Mouse (Mus musculus): ENCODE measurements around the gene Ogfod1. TPM values are rescaled to one million over a fixed set of nuclear protein-coding genes. Genes with fewer than 3 reads are reported as not detected.
"Not testable (repeated sequence)": the region's sequence is repeated elsewhere in the genome, so short reads cannot be mapped to it uniquely, and the experiment has no call there.

Ogfod1 gene
- polyA plus RNA-seq, 1 experiment from 2014 or later: 5.4 TPM

DNA sequence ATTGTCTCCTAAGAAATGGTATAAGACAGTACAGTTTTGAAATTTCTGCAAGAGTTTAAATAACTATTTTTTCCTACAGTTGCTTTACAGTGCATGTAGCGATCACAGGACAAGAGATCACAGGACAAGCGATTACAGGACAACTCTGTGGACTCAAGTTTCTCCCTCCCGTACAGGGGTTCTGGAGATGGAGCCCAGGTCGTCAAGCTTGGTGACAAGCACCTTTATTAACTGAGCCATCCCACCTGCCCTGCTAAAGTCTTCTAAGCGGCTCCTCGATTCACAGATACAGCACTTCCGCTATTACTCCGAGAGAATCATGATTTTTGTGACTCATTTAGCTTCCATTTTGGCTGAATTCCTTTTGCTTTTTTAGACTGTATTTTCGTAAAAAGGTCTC lies 7.3 kb upstream of the Ogfod1 start:
- no peak overlapping the region for H3K4me2 ChIP-seq (replicated peaks; ENCODE audit: low read depth)
- peaks cover 12% of the 10 kb centered on the region; the same call in 1 of the 2 replicates for H3K36me3 ChIP-seq (ENCODE audit: control insufficient read depth, insufficient read depth, low read length)
- H3K9me3 ChIP-seq (ENCODE audit: control insufficient read depth, low read length): no peaks in the 10 kb centered on the region
- TF ChIP-seq CTCF (IDR thresholded peaks at IDR 0.05; ENCODE audit: low read depth): no peak
- no peak for TF ChIP-seq EP300 (optimal IDR thresholded peaks at IDR 0.05)
- no peaks in the 10 kb centered on the region for H3K4me1 ChIP-seq (replicated peaks; ENCODE audit: control insufficient read depth, insufficient read depth)
- H3K9ac ChIP-seq (ENCODE audit: low read length): no peak overlapping the region
- ATAC-seq (ENCODE audit: low FRiP score, low TSS enrichment): no peak
- WGBS: 91% methylated on average over 9 of the region's 9 CpGs
- no peaks in the 10 kb centered on the region for H3K27me3 ChIP-seq (ENCODE audit: control insufficient read depth, insufficient read depth, low read length)
- DNase-seq (ENCODE audit: low spot score): no peak
- no peak overlapping the region for H3K4me3 ChIP-seq (ENCODE audit: low read depth, low read length)
- H3K27ac ChIP-seq (replicated peaks): no peak overlapping the region

- H3K27me3 ChIP-seq (ENCODE audit: control insufficient read depth, insufficient read depth, low read length): no peaks in the 10 kb centered on the region
- H3K27ac ChIP-seq (replicated peaks): no peak overlapping the region
- DNase-seq (ENCODE audit: low spot score) (no peak), ATAC-seq (ENCODE audit: low FRiP score, low TSS enrichment) (no peak)
- H3K9ac ChIP-seq (ENCODE audit: low read length): no peak overlapping the region
- H3K4me3 ChIP-seq (ENCODE audit: low read depth, low read length): no peak overlapping the region
- peaks cover 7% of the 10 kb centered on the region; the same call in 1 of the 2 replicates for H3K36me3 ChIP-seq (ENCODE audit: control insufficient read depth, insufficient read depth, low read length)
- H3K9me3 ChIP-seq (ENCODE audit: control insufficient read depth, low read length): no peaks in the 10 kb centered on the region
- TF ChIP-seq CTCF (IDR thresholded peaks at IDR 0.05; ENCODE audit: low read depth): no peak
- no peak for TF ChIP-seq EP300 (optimal IDR thresholded peaks at IDR 0.05)
- WGBS: 73% methylated on average over 3 of the region's 3 CpGs
- H3K4me1 ChIP-seq (replicated peaks; ENCODE audit: control insufficient read depth, insufficient read depth): no peaks in the 10 kb centered on the region
- H3K4me2 ChIP-seq (replicated peaks; ENCODE audit: low read depth): no peak overlapping the region
These were observed 3.4 kb upstream of the Ogfod1 start for GRCm38 (mm10) chr8:94033601-94034000.

DNA sequence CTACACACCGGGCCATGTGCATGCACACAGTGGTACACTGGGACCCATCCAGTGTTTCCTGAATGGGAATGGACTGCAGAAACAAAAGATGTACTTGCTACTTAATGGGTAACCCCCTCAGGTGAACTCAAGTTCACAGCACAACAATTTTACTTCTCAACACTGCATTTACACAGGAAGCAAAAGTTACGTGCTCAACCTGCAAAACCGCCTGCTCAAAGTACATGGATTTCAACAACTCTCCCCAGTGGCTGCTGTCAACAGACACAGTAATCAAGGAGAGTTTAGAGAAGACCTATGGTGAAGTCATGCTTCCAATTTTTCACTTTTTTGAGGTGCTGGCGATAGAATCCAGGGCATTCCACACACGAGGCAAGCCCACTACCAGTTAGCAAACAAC lies 1.8 kb upstream of the Ogfod1 start:
- Histone ChIP-seq H3K9me3 (ENCODE audit: control insufficient read depth, low read length) (no peaks in the 10 kb centered on the region), H3K4me3 (ENCODE audit: low read depth, low read length) (no peak overlapping the region), H3K36me3 (ENCODE audit: control insufficient read depth, insufficient read depth, low read length) (0 out of 2 replicates have a peak, but pooled peaks cover 7% of the 10 kb centered on the region), H3K9ac (ENCODE audit: low read length) (0 out of 2 replicates have a peak overlapping the region, but pooled peaks have one; percentile 24), H3K4me1 (replicated peaks; ENCODE audit: control insufficient read depth, insufficient read depth) (no peaks in the 10 kb centered on the region), H3K27ac (replicated peaks) (no peak overlapping the region), H3K4me2 (replicated peaks; ENCODE audit: low read depth) (peak overlapping the region; percentile 29; the same call in 1 of the 2 replicates), H3K27me3 (ENCODE audit: control insufficient read depth, insufficient read depth, low read length) (no peaks in the 10 kb centered on the region)
- 36% methylated on average over 5 of the region's 5 CpGs for WGBS
- no peak for DNase-seq (ENCODE audit: low spot score)
- no peak for TF ChIP-seq CTCF (IDR thresholded peaks at IDR 0.05; ENCODE audit: low read depth)
- no peak for TF ChIP-seq EP300 (optimal IDR thresholded peaks at IDR 0.05)
- no peak for ATAC-seq (ENCODE audit: low FRiP score, low TSS enrichment)

DNA sequence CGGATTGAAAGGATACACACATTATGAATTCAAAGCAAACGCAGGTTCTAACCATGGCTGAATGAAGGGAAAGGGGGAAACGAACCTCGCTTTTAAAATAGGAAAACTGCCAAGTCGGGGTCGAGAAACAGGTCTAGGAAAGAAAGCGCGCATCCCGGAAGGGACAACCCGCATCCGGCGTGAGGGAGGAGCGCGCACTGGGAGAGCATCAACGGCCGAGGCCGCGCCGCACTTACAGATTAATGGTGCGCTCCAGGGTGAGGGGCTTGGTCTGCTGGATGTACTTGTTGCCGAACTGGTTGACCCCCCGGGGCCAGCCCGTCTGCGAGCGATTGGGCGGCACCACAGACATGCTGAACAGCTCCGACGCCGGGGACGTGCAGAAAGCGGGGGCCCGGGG lies 457 bp upstream of the Ogfod1 start:
- not testable (repeated sequence) for H3K4me1 ChIP-seq (replicated peaks; ENCODE audit: control insufficient read depth, insufficient read depth); H3K9me3 ChIP-seq (ENCODE audit: control insufficient read depth, low read length); H3K36me3 ChIP-seq (ENCODE audit: control insufficient read depth, insufficient read depth, low read length); H3K27me3 ChIP-seq (ENCODE audit: control insufficient read depth, insufficient read depth, low read length)
- peak overlapping the region; percentile 53 for H3K4me2 ChIP-seq (replicated peaks; ENCODE audit: low read depth)
- ATAC-seq (ENCODE audit: low FRiP score, low TSS enrichment): peak; percentile 79
- peak overlapping the region; percentile 55 for H3K9ac ChIP-seq (ENCODE audit: low read length)
- peak; percentile 73 for DNase-seq (ENCODE audit: low spot score)
- peak overlapping the region; percentile 83 for H3K4me3 ChIP-seq (ENCODE audit: low read depth, low read length)
- WGBS: 0% methylated on average over 20 of the region's 32 CpGs
- H3K27ac ChIP-seq (replicated peaks): peak overlapping the region; percentile 84

GRCm38 (mm10) chr8:94037806-94038205 lies 808 bp downstream of the Ogfod1 start:
- no peaks in the 10 kb centered on the region for H3K9me3 ChIP-seq (ENCODE audit: control insufficient read depth, low read length)
- H3K9ac ChIP-seq (ENCODE audit: low read length): peak overlapping the region; percentile 67
- H3K27ac ChIP-seq (replicated peaks): peak overlapping the region; percentile 13; the same call in 1 of the 2 replicates
- no peaks in the 10 kb centered on the region for H3K27me3 ChIP-seq (ENCODE audit: control insufficient read depth, insufficient read depth, low read length)
- no peaks in the 10 kb centered on the region for H3K4me1 ChIP-seq (replicated peaks; ENCODE audit: control insufficient read depth, insufficient read depth)
- TF ChIP-seq CTCF (IDR thresholded peaks at IDR 0.05; ENCODE audit: low read depth): no peak
- no peak for TF ChIP-seq EP300 (optimal IDR thresholded peaks at IDR 0.05)
- H3K4me2 ChIP-seq (replicated peaks; ENCODE audit: low read depth): peak overlapping the region; percentile 70
- DNase-seq (ENCODE audit: low spot score) (peak; percentile 30), ATAC-seq (ENCODE audit: low FRiP score, low TSS enrichment) (no peak)
- H3K36me3 ChIP-seq (ENCODE audit: control insufficient read depth, insufficient read depth, low read length): no peaks in the 10 kb centered on the region
- WGBS: 4% methylated on average over 15 of the region's 15 CpGs
- H3K4me3 ChIP-seq (ENCODE audit: low read depth, low read length): peak overlapping the region; percentile 83

DNA sequence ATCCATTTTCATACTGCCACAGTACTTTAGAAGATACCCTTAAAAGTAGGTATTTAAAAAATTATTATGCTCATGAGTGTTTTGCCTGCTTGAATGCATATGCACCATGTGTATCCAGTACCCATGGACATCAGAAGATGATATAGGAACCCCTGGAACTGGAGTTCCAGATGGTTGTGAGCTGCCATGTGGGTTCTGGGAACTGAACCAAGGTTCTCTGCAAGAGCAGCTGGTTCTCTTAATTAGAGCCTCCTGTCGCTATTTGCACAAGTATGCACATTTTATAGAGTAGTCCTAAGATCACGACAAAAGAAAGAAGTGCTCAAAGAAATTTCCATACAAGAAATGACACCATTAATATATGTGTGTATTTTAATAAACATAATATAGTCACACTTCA lies 10.8 kb downstream of the Ogfod1 start:
- Histone ChIP-seq H3K9me3 (ENCODE audit: control insufficient read depth, low read length) (no peaks in the 10 kb centered on the region), H3K27ac (replicated peaks) (no peak overlapping the region), H3K36me3 (ENCODE audit: control insufficient read depth, insufficient read depth, low read length) (no peaks in the 10 kb centered on the region), H3K4me2 (replicated peaks; ENCODE audit: low read depth) (no peak overlapping the region), H3K4me1 (replicated peaks; ENCODE audit: control insufficient read depth, insufficient read depth) (no peaks in the 10 kb centered on the region), H3K9ac (ENCODE audit: low read length) (no peak overlapping the region), H3K4me3 (ENCODE audit: low read depth, low read length) (no peak overlapping the region), H3K27me3 (ENCODE audit: control insufficient read depth, insufficient read depth, low read length) (no peaks in the 10 kb centered on the region)
- DNase-seq (ENCODE audit: low spot score): no peak
- ATAC-seq (ENCODE audit: low FRiP score, low TSS enrichment): no peak
- TF ChIP-seq CTCF (IDR thresholded peaks at IDR 0.05; ENCODE audit: low read depth): no peak
- no peak for TF ChIP-seq EP300 (optimal IDR thresholded peaks at IDR 0.05)
- WGBS: 79% methylated on average over 2 of the region's 2 CpGs

Measured in stomach, postnatal 0 days (tissue).